Mouse (Mus musculus) liver, embryonic 14.5 days (tissue): ENCODE measurements around the gene Gca.
A peak's percentile ranks its signal among the peaks of the same experiment; 100 is the strongest.

Source experiments
- CTCF ChIP-seq: IDR thresholded peaks from 2 replicates; pipeline ENCODE4 v1.5.1; 2016; ENCODE audit warnings: antibody characterized with exemption, low read depth, control low read depth
- EP300 ChIP-seq: IDR thresholded peaks from 2 replicates; pipeline ENCODE4 v1.6.1; 2016; ENCODE audit warnings: antibody characterized with exemption, low read depth

- TF ChIP-seq CTCF (peak; percentile 92), EP300 (no peak)
These were observed 20.4 kb upstream of the Gca start for GRCm38 (mm10) chr2:62643405-62644305.
